Mouse (Mus musculus) C2C12 (cell line): ENCODE measurements around the gene Ifitm10. TPM values are rescaled to one million over a fixed set of nuclear protein-coding genes. Genes with fewer than 3 reads are reported as not detected.
"Not testable (repeated sequence)": the region's sequence is repeated elsewhere in the genome, so short reads cannot be mapped to it uniquely, and the experiment has no call there.

Experiments used
- H3K27me3 ChIP-seq: one replicate; pipeline ENCODE4 v1.6.1; 2011; ENCODE audit not compliant: control insufficient read depth, insufficient read depth, insufficient read length
- H3K36me3 ChIP-seq: one replicate; pipeline ENCODE4 v1.6.1; 2011; ENCODE audit not compliant: control insufficient read depth, insufficient read depth
- H3K4me3 ChIP-seq: one replicate; pipeline ENCODE4 v1.5.1; 2011; ENCODE audit warnings: mild to moderate bottlenecking, control low read depth; ENCODE audit not compliant: poor library complexity, insufficient read depth, severe bottlenecking
- H3K79me2 ChIP-seq: one replicate; pipeline ENCODE4 v1.6.1; 2011; ENCODE audit not compliant: control insufficient read depth, insufficient read depth
- H3K79me3 ChIP-seq: one replicate; pipeline ENCODE4 v1.6.1; 2011; ENCODE audit warnings: low read depth, control low read depth
- H3ac ChIP-seq: one replicate; pipeline ENCODE3; 2011; ENCODE audit warnings: low read depth; ENCODE audit not compliant: control insufficient read depth, insufficient read length
- CEBPB ChIP-seq: IDR thresholded peaks from one replicate; pipeline ENCODE4 v1.6.1; 2011; ENCODE audit warnings: low read depth, mild to moderate bottlenecking, control low read depth, moderate library complexity
- CTCF ChIP-seq: IDR thresholded peaks from one replicate; pipeline ENCODE4 v1.5.1; 2011; ENCODE audit not compliant: control insufficient read depth, insufficient read depth, insufficient read length
- FOSL1 ChIP-seq: IDR thresholded peaks from one replicate; pipeline ENCODE4 v1.8.0; 2011; ENCODE audit warnings: mild to moderate bottlenecking, low read length; ENCODE audit not compliant: poor library complexity, insufficient read depth, severe bottlenecking
- MAX ChIP-seq: IDR thresholded peaks from one replicate; pipeline ENCODE4 v1.6.1; 2011; ENCODE audit warnings: mild to moderate bottlenecking, control low read depth
- MYOD1 ChIP-seq: IDR thresholded peaks from one replicate; pipeline ENCODE4 v1.6.1; 2011; ENCODE audit warnings: low read depth; ENCODE audit not compliant: control insufficient read depth, insufficient read length
- MYOG ChIP-seq: IDR thresholded peaks from one replicate; pipeline ENCODE4 v1.6.1; 2011; ENCODE audit not compliant: control insufficient read depth, insufficient read length; ENCODE audit errors: extremely low read depth
- USF1 ChIP-seq: IDR thresholded peaks from one replicate; pipeline ENCODE4 v1.6.1; 2011; ENCODE audit warnings: low read depth, mild to moderate bottlenecking, control low read depth, moderate library complexity
- polyA plus RNA-seq: library from polyadenylated mRNA; unstranded; fragments of >200 nt; fragmentation: generic; extraction: Trizol; gene quantifications from one replicate; pipeline ENCODE4 v1.2.1, GENCODE M21; 2012; ENCODE audit warnings: missing spikeins

Gene Ifitm10
- polyA plus RNA-seq, 1 experiment, result 2.0 TPM

DNA sequence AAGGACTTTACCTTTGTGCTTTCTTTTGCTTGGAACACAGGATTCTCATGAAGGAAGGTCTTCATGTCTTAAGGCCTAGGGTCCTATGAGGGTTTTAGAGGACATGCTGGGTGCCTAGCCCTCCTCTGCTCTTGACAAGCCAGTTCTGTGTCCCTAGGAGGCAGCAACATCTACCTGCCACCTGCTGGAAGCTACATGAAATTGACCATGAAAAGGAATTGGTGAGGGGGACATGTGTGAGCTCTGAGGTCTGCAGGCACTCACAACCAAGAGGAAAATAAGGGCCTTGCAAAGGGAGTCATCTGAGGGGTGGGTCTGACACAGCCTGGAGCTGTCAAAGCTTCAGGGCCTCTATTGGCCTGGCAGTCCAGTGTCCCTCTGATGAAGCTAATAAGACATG, 78.1 kb downstream of the Ifitm10 start:
- H3K79me2 ChIP-seq, result no peaks in the 10 kb centered on the region
- H3K79me3 ChIP-seq, result no peaks in the 10 kb centered on the region
- no peaks in the 10 kb centered on the region for H3K27me3 ChIP-seq
- H3K4me3 ChIP-seq, result no peak overlapping the region
- TF ChIP-seq FOSL1, result no peak
- no peak for TF ChIP-seq CTCF
- TF ChIP-seq MAX, result no peak
- no peak for TF ChIP-seq MYOD1
- TF ChIP-seq MYOG, result no peak
- no peak for TF ChIP-seq USF1
- TF ChIP-seq CEBPB, result no peak
- no peaks in the 10 kb centered on the region for H3K36me3 ChIP-seq
- no peak overlapping the region for H3ac ChIP-seq

DNA sequence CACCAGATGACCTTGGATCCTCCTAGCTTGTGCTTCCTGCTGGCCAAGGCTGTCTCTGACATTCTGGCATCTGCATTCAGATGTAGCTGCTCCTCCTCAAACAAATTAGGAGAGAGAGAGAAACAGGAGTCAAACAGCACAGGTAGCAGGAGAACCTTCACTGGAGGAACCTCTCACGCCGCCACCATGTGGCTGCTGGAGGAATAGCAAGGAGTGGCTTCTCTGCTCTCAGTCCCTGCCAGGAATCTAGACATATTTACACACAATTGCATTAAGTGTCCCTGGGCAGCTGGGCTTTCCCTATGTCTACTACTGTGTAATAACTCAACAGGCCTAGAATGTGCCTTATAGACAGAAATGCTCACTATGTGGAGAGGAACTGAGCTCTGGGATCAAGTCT, 79.7 kb downstream of the Ifitm10 start:
- peak; percentile 19 for TF ChIP-seq CTCF
- H3K79me2 ChIP-seq, H3K4me3 ChIP-seq, H3K36me3 ChIP-seq, H3K79me3 ChIP-seq, H3K27me3 ChIP-seq, H3ac ChIP-seq: not testable (repeated sequence)

DNA sequence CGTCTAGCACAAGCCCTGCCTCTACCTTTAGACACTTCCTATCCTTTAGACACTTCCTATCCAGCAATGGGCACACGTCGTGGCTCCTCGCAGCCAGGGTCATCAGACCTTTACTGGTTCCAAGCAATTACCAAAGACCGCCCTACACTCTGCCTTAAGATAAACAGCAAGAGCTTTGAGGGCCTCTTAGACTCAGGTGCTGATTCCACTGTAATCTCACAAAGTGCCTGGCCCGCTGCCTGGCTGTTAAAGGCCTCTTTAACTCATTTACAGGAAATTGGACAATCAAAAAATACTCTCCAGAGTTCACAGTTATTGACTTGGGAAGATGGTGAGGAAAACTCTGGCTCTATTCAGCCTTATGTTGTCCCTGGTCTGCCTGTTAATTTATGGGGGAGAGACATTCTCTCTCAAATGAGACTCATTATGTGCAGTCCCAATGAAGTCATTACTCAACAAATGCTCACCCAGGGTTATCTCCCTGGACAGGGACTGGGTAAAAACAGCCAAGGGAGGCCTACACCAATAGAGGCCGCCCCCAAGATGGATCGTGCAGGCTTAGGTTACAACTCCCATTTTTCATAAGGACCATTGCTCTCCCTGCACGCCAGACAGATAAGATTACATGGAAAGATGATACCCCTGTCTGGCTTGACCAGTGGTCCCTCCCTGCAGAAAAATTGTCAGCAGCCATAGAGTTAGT, 87.5 kb downstream of the Ifitm10 start:
- not testable (repeated sequence) for H3K79me3 ChIP-seq, H3ac ChIP-seq, H3K27me3 ChIP-seq, H3K4me3 ChIP-seq, H3K79me2 ChIP-seq, H3K36me3 ChIP-seq

DNA sequence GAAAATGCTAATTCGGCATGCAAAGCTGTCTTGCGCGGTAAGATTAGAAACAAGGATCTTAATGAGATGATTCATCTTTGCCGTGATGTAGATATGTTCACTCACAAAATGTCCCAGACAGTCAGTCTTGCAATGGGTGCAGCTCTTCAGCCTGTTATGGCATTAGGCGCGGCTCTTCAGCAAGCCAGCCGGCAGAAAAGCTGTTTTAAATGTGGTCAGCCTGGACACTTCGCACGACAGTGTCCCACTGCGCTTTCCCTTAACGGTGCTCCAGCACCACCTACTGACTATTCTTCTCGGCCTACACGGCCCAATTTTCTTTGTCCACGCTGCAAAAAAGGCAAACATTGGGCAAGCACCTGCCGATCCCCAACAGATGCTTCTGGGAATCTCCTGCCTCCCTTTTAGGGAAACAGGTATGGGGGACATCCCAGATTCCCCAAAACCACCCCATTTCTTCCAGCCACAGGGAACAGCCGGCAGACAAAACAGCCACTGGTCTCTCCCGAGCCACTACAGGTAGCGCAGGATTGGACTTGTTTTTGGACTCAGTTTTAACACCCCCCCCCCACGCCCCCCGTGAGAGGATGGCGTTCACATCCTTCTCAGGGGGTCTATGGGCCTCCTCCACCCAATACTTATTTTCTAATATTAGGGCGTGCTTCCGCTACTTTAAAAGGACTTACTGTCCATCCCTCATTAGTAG, 88.3 kb downstream of the Ifitm10 start:
- Histone ChIP-seq H3K79me2 (no peaks in the 10 kb centered on the region), H3K36me3 (no peaks in the 10 kb centered on the region), H3K4me3 (no peak overlapping the region), H3K27me3 (no peaks in the 10 kb centered on the region), H3ac (no peak overlapping the region), H3K79me3 (no peaks in the 10 kb centered on the region)
- TF ChIP-seq MAX (no peak), FOSL1 (no peak), CEBPB (no peak), MYOG (no peak), MYOD1 (no peak), USF1 (no peak), CTCF (peak; percentile 6)

DNA sequence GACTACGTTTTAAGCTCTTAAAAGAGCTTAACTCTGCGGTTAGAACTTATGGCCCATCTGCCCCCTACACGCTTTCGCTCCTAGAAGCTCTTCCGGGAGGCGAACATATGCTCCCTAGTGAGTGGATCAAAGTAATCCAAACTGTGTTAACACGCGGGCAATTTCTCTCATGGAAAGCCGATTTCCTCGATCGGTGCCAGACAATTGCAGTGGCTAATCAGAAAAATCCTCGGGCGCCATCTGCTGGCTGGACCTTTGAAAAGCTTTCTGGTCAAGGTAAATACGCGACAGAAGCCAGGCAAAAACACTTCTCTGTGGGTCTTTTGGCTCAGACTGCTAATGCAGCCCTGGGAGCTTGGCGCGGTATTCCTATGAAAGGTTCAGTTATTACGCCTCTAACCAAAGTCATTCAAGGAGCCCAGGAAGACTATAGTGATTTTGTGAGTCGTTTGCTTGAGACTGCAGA, 88.9 kb downstream of the Ifitm10 start:
- no peaks in the 10 kb centered on the region for H3K36me3 ChIP-seq
- peak; percentile 29 for TF ChIP-seq CTCF
- no peak for TF ChIP-seq FOSL1

DNA sequence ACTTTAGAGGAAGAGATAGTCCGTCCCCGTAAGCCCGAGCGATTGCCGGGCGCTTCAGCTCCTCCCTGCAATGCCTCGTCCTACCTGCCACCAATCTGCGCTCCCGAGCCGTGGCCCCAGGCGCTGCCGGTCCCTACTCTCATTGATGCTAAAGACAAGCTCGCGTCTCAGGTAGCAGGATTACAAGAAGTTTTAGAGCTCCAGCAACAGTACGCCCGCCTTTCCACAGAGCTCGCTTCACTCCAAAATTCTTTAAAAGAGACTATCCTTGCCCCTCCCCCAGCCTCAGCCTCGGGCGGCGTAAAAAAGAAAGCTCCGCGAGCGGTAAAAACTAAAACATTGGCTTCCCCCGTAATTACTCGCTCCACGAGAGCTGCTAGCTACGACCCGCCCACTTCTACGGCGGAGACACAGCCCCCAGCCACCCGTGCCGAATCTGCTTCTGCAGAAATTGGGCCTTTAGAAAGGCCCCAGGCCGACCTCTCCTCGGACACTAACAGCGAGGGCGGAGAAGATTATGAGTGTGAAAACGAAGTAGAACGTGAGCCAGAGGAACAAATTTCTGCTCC, 89.4 kb downstream of the Ifitm10 start:
- Histone ChIP-seq H3K79me2 (no peaks in the 10 kb centered on the region), H3ac (peak overlapping the region; percentile 64), H3K79me3 (no peaks in the 10 kb centered on the region), H3K27me3 (no peaks in the 10 kb centered on the region), H3K4me3 (peak overlapping the region; percentile 25), H3K36me3 (no peaks in the 10 kb centered on the region)
- TF ChIP-seq CTCF (no peak), MAX (no peak), MYOG (no peak), FOSL1 (no peak), MYOD1 (no peak), USF1 (no peak), CEBPB (no peak)

More for the DNA sequence above, 88.9 kb downstream of the Ifitm10 start:
- no peaks in the 10 kb centered on the region for H3K79me3 ChIP-seq
- H3K4me3 ChIP-seq, result peak overlapping the region; percentile 25
- no peaks in the 10 kb centered on the region for H3K79me2 ChIP-seq
- no peaks in the 10 kb centered on the region for H3K27me3 ChIP-seq
- H3ac ChIP-seq, result peak overlapping the region; percentile 64

DNA sequence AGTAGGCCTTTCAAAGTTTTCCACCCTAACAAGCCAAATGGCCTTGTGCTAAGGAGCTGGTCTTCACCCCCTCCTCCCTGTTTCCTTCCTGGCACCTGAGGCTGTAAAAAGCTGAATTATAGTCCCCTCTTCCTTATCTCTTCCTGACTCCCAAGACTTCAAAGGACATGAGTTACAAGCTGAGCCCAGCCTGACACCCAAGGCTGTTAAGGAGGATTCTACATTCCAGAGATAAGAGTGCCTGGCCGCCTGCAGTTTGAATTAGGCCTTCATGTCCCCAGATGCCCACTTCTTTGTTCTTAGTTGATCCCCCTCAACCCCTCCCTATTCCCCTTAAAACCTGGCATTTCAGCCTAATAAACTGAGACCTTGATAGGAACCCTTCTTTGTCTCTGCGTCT, 90.7 kb downstream of the Ifitm10 start:
- not testable (repeated sequence) for H3K79me3 ChIP-seq, H3K79me2 ChIP-seq, H3K4me3 ChIP-seq, H3ac ChIP-seq, H3K36me3 ChIP-seq, H3K27me3 ChIP-seq

DNA sequence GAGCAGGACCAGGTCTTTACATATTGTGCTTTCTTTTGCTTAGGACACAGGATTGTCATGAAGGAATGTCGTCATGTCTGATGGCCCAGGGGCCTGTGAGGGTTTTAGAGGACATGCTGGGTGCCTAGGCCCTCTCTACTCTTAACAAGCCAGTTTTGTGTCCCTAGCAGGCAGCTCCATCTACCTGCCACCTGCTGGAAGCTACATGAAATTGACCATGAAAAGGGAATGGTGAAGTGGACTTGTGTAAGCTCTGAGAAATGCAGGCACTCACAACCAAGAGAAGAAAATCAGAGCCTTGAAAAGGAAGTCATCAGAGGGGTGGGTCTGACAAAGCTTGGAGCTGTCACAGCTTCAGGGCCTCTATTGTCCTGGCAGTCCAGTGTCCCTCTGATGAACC, 94.3 kb downstream of the Ifitm10 start:
- not testable (repeated sequence) for H3ac ChIP-seq, H3K79me3 ChIP-seq, H3K4me3 ChIP-seq, H3K27me3 ChIP-seq, H3K36me3 ChIP-seq, H3K79me2 ChIP-seq
